In genomic region chr7:72442001-72442400, GRCm38 (mm10) we compare ENCODE assay signal across 11 mouse cellular contexts.
DNase-seq lines count a peak whose midpoint lies in the region.
"Had no signal": no experiment of that assay in that cellular context is flagged by ENCODE, and none has a peak within 500 bp of the region (broad histone marks: within the 10 kb centered on the region; RNA-seq: fewer than 3 reads in every experiment).

No protein-coding gene starts in this region.

- H3K4me3 ChIP-seq in forebrain, embryonic 10.5 days: no peak overlapping the region

- no peaks in the 10 kb centered on the region for H3K27me3 ChIP-seq in forebrain, embryonic 10.5 days (ENCODE audit: poor library complexity, severe bottlenecking)

- intact Hi-C loops in heart, postnatal 25 days (cut with DNase I): no loop called here

- H3K36me3 ChIP-seq in forebrain, embryonic 10.5 days (replicated peaks): no peaks in the 10 kb centered on the region
- H3K36me3 ChIP-seq: G1E had no signal

- no peaks in the 10 kb centered on the region for H3K9me3 ChIP-seq in forebrain, embryonic 10.5 days

- no peaks in the 10 kb centered on the region for H3K4me1 ChIP-seq in forebrain, embryonic 10.5 days

- H3K27ac ChIP-seq in forebrain, embryonic 10.5 days: no peak overlapping the region

- WGBS in forebrain, embryonic 10.5 days: 92% methylated on average over 5 of the region's 5 CpGs

- DNase-seq in kidney, postnatal 10 days: peak; percentile 7
- no peak for DNase-seq in kidney, adult 11 months
- DNase-seq in Muller cell, postnatal 12 days (ENCODE audit: inconsistent ontology term): peak; percentile 81
- DNase-seq in brain, adult 2 months (ENCODE audit: low read depth, low spot score): peak; percentile 53
- DNase-seq in heart, postnatal 25 days (ENCODE audit: low spot score): peak; percentile 26
- no peak for DNase-seq in embryo, embryonic 10 days (ENCODE audit: low spot score)
- DNase-seq in forebrain, embryonic 10.5 days (ENCODE audit: extremely low spot score, low spot score): no peak
- DNase-seq: cerebellum, postnatal 36 days; kidney, postnatal 14 days; thymus, postnatal 4 days had no signal

Comparison
In these comparisons a context has a peak if more than half of its experiments do, and no peak if none do; other contexts are left out.
1. DNase-seq: peak in kidney, postnatal 10 days (single experiment), Muller cell, postnatal 12 days (single experiment), brain, adult 2 months (single experiment) and heart, postnatal 25 days (single experiment); none in kidney, adult 11 months (single experiment), embryo, embryonic 10 days (single experiment) and forebrain, embryonic 10.5 days (single experiment).